14 mouse cellular contexts compared by ENCODE assay signal in the genomic region with DNA sequence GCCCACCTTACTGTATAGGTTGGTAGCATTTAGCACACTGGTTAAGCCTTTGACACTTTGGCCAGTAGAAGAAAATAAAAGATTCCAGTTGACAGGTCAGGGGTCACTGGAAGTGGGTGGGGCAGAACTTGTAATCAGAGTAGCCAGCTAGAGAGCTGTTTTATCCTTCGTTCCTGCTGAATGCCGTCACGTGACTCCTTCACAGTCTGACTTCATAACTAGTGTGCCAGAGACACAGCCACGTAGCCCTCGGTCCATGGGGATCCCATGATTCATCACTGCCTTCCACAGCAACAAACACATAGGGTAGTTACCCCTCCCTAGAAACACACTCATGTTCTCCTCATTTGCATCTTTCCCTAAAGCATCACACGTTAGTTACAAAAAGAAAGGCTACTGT. TPM values are rescaled to one million over a fixed set of nuclear protein-coding genes. Genes with fewer than 3 reads are reported as not detected.
DNase-seq lines count a peak whose midpoint lies in the region; ATAC-seq lines count a peak whose summit lies in the region.
"Had no signal": no experiment of that assay in that cellular context is flagged by ENCODE, and none has a peak within 500 bp of the region (broad histone marks: within the 10 kb centered on the region; RNA-seq: fewer than 3 reads in every experiment).

No protein-coding gene starts in this region.

- 0 out of 2 replicates have a peak, but pooled peaks have one; percentile 31 for ATAC-seq in kidney, embryonic 15.5 days (replicated peaks; ENCODE audit: low FRiP score)

- DNase-seq in gastrocnemius, postnatal 14 days: peak; percentile 24
- DNase-seq in gastrocnemius, postnatal 4 days (ENCODE audit: low spot score in 2 of 2): no peak
- DNase-seq in kidney, adult 18-20 months: no peak
- DNase-seq in embryo, embryonic 11 days: peak; percentile 53
- peak; percentile 45 to 48 for DNase-seq in kidney, postnatal 36 days
- DNase-seq in cerebellum, adult 18-20 months: no peak
- DNase-seq in lung, postnatal 25 days (ENCODE audit: low spot score): no peak
- DNase-seq: adrenal gland, adult 2 months; B cell, adult 2 months; lung, postnatal 10 days; right cerebral cortex, postnatal 14 days; thymus, postnatal 36 days had no signal

- no peak overlapping the region for H3K4me2 ChIP-seq in kidney, embryonic 15.5 days

- H3K27me3 ChIP-seq in kidney, embryonic 15.5 days: no peaks in the 10 kb centered on the region

- intact Hi-C loops in gastrocnemius, postnatal 14 days (cut with DNase I; ENCODE audit: low total_unique reads): no loop called here

- peaks cover 16% of the 10 kb centered on the region; the same call in 1 of the 2 replicates for H3K4me1 ChIP-seq in kidney, embryonic 15.5 days

- 20% methylated on average over 6 of the region's 6 CpGs for WGBS in kidney, embryonic 15.5 days

- H3K9me3 ChIP-seq in kidney, embryonic 15.5 days (replicated peaks): no peaks in the 10 kb centered on the region

- H3K9ac ChIP-seq in kidney, embryonic 15.5 days: no peak overlapping the region

- no peak overlapping the region for H3K27ac ChIP-seq in kidney, embryonic 15.5 days
- H3K27ac ChIP-seq: hindbrain, postnatal 0 days had no signal

- H3K36me3 ChIP-seq in kidney, embryonic 15.5 days: 0 out of 2 replicates have a peak, but pooled peaks cover 3% of the 10 kb centered on the region

- H3K4me3 ChIP-seq in kidney, embryonic 15.5 days (replicated peaks): no peak overlapping the region

RNA-seq across cellular contexts. Expression of a gene that starts 11.4 kb away (rescaled TPM):
- 10 to 100 TPM in 1 of 2 experiments, 1 to 10 TPM in 1; 9.5 to 14.4 TPM for total RNA-seq in gastrocnemius, postnatal 14 days (2021)
- total RNA-seq in gastrocnemius, postnatal 4 days (2021): 10 to 100 TPM; 43.1 to 46.2 TPM
- polyA plus RNA-seq in kidney, embryonic 15.5 days (2015; fragmentation: Nextera tagmentation; extraction: Ambion mirVana): 28.4 and 30.6 TPM in 2 replicates

Comparison
In these comparisons a context has a peak if more than half of its experiments do, and no peak if none do; other contexts are left out.
1. DNase-seq: peak in gastrocnemius, postnatal 14 days (single experiment), embryo, embryonic 11 days (single experiment) and kidney, postnatal 36 days (2 of 2); none in gastrocnemius, postnatal 4 days (0 of 2), kidney, adult 18-20 months (single experiment), cerebellum, adult 18-20 months (0 of 2) and lung, postnatal 25 days (single experiment).